Mouse (Mus musculus) embryonic facial prominence, embryonic 10.5 days (tissue): Measurements from ENCODE around the gene Mtus2. TPM values are rescaled to one million over a fixed set of nuclear protein-coding genes. Genes with fewer than 3 reads are reported as not detected.

Source experiments
- DNase-seq: peaks from one replicate; pipeline ENCODE4 v3.0.0-alpha.2; 2017; ENCODE audit warnings: low spot score
- H3K27ac ChIP-seq: fragments of 300-500 bp; sonication (generic); replicated peaks from 2 replicates; pipeline ENCODE4 v1.5.1; 2016; ENCODE audit warnings: mild to moderate bottlenecking
- H3K27me3 ChIP-seq: fragments of 300-500 bp; sonication (generic); replicated peaks from 2 replicates; pipeline ENCODE4 v1.6.1; 2016; ENCODE audit warnings: low read depth, mild to moderate bottlenecking; ENCODE audit not compliant: poor library complexity, severe bottlenecking
- H3K36me3 ChIP-seq: fragments of 300-500 bp; sonication (generic); replicated peaks from 2 replicates; pipeline ENCODE4 v1.6.1; 2016; ENCODE audit warnings: mild to moderate bottlenecking, moderate library complexity
- H3K4me1 ChIP-seq: fragments of 300-500 bp; sonication (generic); 2 replicates; pipeline ENCODE4 v1.6.1; 2016
- H3K4me3 ChIP-seq: fragments of 300-500 bp; sonication (generic); 2 replicates; pipeline ENCODE4 v1.5.1; 2016; ENCODE audit warnings: mild to moderate bottlenecking, moderate library complexity
- H3K9me3 ChIP-seq: fragments of 300-500 bp; sonication (generic); 2 replicates; pipeline ENCODE4 v1.6.1; 2016; ENCODE audit warnings: mild to moderate bottlenecking
- WGBS: fragments of 180-500 bp; shearing (Covaris S2); methylation state at CpG from one replicate; pipeline ENCODE4 v1.1.7; 2016; 5-methylcytosine and 5-hydroxymethylcytosine counted together
- polyA plus RNA-seq: library from polyadenylated mRNA; unstranded; fragments of >200 nt; fragmentation: Nextera tagmentation; extraction: Ambion mirVana; gene quantifications from 2 replicates; pipeline ENCODE4 v1.2.1, GENCODE M21; 2016

Gene Mtus2
- polyA plus RNA-seq, 1 experiment from 2014 or later: 5.7 TPM

GRCm38 (mm10) chr5:148059339-148059738, 102.2 kb downstream of the Mtus2 start:
- Histone ChIP-seq H3K27ac (no peak overlapping the region), H3K9me3 (0 out of 2 replicates have a peak, but pooled peaks cover 6% of the 10 kb centered on the region), H3K4me3 (no peak overlapping the region), H3K27me3 (no peaks in the 10 kb centered on the region), H3K4me1 (no peaks in the 10 kb centered on the region), H3K36me3 (no peaks in the 10 kb centered on the region)
- DNase-seq: no peak
- 71% methylated on average over 3 of the region's 3 CpGs for WGBS

DNA sequence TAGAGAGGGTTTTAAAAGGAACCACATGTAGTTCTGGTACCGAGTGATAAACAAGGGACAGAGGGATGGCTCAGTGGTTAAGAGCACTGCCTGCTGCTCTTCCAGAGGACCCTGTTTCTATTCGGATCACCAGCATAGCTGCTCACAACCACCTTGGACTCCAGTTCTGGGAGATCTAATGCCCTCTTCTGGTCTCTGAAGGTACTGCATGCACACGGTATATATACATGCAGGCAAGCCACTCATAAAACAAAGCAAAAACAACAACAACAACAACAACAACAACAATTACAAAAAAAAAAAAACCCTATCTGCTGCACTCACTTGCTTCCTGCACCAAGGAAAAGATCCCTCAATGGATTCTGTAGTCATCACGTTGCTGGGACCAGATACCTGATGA, 104.7 kb downstream of the Mtus2 start:
- DNase-seq: no peak
- no peak overlapping the region for H3K27ac ChIP-seq
- no peaks in the 10 kb centered on the region for H3K27me3 ChIP-seq
- H3K4me3 ChIP-seq: no peak overlapping the region
- no peaks in the 10 kb centered on the region for H3K36me3 ChIP-seq
- 84% methylated on average over 4 of the region's 4 CpGs for WGBS
- H3K4me1 ChIP-seq: no peaks in the 10 kb centered on the region
- H3K9me3 ChIP-seq: 0 out of 2 replicates have a peak, but pooled peaks cover 2% of the 10 kb centered on the region

DNA sequence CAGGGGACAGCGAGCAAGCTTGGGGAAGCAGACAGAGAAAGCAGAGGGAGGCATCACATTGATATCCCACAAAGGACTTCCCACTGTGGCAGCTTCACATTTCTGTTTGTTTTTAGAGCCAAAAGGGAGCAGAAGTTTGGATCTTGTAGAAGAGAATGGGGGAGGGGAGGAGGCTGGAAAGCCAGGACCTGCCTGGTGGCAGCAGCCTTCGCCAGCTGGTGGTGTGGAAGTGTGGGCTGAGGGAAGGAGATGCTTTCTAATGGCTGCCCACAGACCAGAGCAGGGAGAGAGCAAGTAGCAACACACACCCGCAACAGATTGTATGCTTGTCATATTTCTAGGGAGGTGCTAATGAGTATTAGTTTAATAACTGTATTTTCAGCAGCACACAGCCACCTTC, 106.6 kb downstream of the Mtus2 start:
- Histone ChIP-seq H3K9me3 (0 out of 2 replicates have a peak, but pooled peaks cover 2% of the 10 kb centered on the region), H3K27ac (no peak overlapping the region), H3K36me3 (no peaks in the 10 kb centered on the region), H3K4me3 (no peak overlapping the region), H3K27me3 (no peaks in the 10 kb centered on the region), H3K4me1 (no peaks in the 10 kb centered on the region)
- DNase-seq: no peak
- 78% methylated on average over 3 of the region's 3 CpGs for WGBS

GRCm38 (mm10) chr5:148065251-148065650, 108.1 kb downstream of the Mtus2 start:
- Histone ChIP-seq H3K27me3 (no peaks in the 10 kb centered on the region), H3K36me3 (no peaks in the 10 kb centered on the region), H3K9me3 (no peaks in the 10 kb centered on the region), H3K27ac (no peak overlapping the region), H3K4me3 (no peak overlapping the region), H3K4me1 (no peaks in the 10 kb centered on the region)
- WGBS: 79% methylated on average over 5 of the region's 5 CpGs
- no peak for DNase-seq

- 12% methylated on average over 4 of the region's 4 CpGs for WGBS
- DNase-seq: peak; percentile 62
Observed at GRCm38 (mm10) chr5:148069909-148070308, 112.8 kb downstream of the Mtus2 start.

GRCm38 (mm10) chr5:148071800-148072199, 114.7 kb downstream of the Mtus2 start:
- no peaks in the 10 kb centered on the region for H3K4me1 ChIP-seq
- H3K36me3 ChIP-seq: no peaks in the 10 kb centered on the region
- no peaks in the 10 kb centered on the region for H3K27me3 ChIP-seq
- no peak overlapping the region for H3K4me3 ChIP-seq
- H3K9me3 ChIP-seq: peaks cover 3% of the 10 kb centered on the region; the same call in 1 of the 2 replicates
- DNase-seq: peak; percentile 76
- 7% methylated on average over 9 of the region's 9 CpGs for WGBS
- H3K27ac ChIP-seq: no peak overlapping the region

More at GRCm38 (mm10) chr5:148069909-148070308, 112.8 kb downstream of the Mtus2 start:
- Histone ChIP-seq H3K9me3 (peaks cover 3% of the 10 kb centered on the region; the same call in 1 of the 2 replicates), H3K4me1 (no peaks in the 10 kb centered on the region), H3K36me3 (no peaks in the 10 kb centered on the region), H3K27me3 (no peaks in the 10 kb centered on the region), H3K4me3 (no peak overlapping the region), H3K27ac (no peak overlapping the region)

- 90% methylated on average over 5 of the region's 5 CpGs for WGBS
- Histone ChIP-seq H3K36me3 (no peaks in the 10 kb centered on the region), H3K4me3 (no peak overlapping the region), H3K9me3 (peaks cover 3% of the 10 kb centered on the region; the same call in 1 of the 2 replicates), H3K27ac (no peak overlapping the region), H3K27me3 (no peaks in the 10 kb centered on the region), H3K4me1 (no peaks in the 10 kb centered on the region)
- no peak for DNase-seq
Observed at GRCm38 (mm10) chr5:148073461-148073860, 116.3 kb downstream of the Mtus2 start.

DNA sequence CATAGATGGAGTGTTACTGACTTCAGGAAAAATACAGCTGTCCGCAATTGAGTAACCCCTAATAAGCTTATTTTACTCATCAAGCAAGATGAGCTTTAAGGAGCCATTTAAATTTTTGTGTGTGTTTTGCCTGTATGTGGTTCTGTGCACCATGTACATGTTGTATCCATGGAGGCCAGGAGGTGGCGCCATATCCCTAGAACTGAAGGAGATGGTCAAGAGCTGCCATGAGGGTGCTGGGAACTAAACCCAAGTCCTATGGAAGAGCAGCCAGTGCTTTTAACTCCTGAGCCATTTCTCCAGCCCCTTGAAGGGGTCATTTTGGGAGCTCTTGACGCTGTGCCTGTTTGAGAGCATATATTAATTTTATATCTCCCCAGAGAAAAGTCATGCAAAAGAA, 122.6 kb downstream of the Mtus2 start:
- Histone ChIP-seq H3K4me1 (no peaks in the 10 kb centered on the region), H3K27ac (no peak overlapping the region), H3K4me3 (no peak overlapping the region), H3K27me3 (no peaks in the 10 kb centered on the region), H3K36me3 (no peaks in the 10 kb centered on the region), H3K9me3 (peaks cover 19% of the 10 kb centered on the region)
- 81% methylated on average over 3 of the region's 3 CpGs for WGBS
- no peak for DNase-seq

DNA sequence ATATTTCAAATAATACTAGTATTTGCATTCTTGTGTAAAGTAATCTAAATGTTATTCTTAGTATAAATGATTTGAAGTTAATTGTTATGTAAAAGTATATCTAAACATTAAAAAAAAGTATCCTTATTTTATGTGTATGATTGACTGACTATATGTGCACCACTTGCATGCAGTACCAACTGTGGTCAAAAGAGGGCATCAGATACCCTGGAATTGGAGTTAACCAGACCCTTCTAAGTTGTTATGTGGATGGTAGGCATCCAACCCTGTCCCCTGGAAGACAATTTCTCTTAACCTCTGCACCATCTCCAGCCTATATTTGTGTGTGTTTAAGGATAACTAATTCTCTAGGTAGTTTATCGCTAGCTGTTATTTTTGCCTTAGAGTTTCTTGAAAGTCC, 126.4 kb downstream of the Mtus2 start:
- Histone ChIP-seq H3K4me1 (no peaks in the 10 kb centered on the region), H3K4me3 (no peak overlapping the region), H3K36me3 (no peaks in the 10 kb centered on the region), H3K9me3 (peaks cover 18% of the 10 kb centered on the region), H3K27me3 (no peaks in the 10 kb centered on the region), H3K27ac (no peak overlapping the region)
- 95% methylated on average over 1 of the region's 1 CpGs for WGBS
- no peak for DNase-seq

DNA sequence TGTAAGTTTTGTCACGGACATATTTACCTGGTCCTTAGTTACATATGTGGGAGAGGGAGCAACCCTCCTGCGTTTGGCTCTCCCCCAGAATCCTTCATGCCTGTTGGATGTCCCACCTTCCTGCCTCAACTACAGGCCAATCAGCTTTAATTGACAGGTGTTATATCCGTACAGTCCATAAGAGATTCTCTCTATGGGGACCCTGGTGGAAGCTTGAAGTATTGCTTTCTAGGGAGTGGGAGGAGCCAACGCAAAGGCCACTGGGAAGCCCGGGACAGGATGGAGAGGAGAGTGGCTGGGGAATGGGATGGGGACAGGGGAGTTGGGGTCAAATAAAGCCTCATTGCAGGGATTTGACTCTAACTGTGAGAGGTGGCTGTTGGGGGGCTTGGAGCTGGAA, 127.6 kb downstream of the Mtus2 start:
- no peak for DNase-seq
- Histone ChIP-seq H3K4me1 (no peaks in the 10 kb centered on the region), H3K27me3 (no peaks in the 10 kb centered on the region), H3K27ac (no peak overlapping the region), H3K36me3 (no peaks in the 10 kb centered on the region), H3K4me3 (no peak overlapping the region), H3K9me3 (peaks cover 19% of the 10 kb centered on the region)
- 88% methylated on average over 5 of the region's 5 CpGs for WGBS

- Histone ChIP-seq H3K4me1 (no peaks in the 10 kb centered on the region), H3K4me3 (no peak overlapping the region), H3K27me3 (no peaks in the 10 kb centered on the region), H3K27ac (no peak overlapping the region), H3K36me3 (no peaks in the 10 kb centered on the region), H3K9me3 (peaks cover 11% of the 10 kb centered on the region)
- no peak for DNase-seq
- WGBS: 68% methylated on average over 3 of the region's 3 CpGs
Observed at GRCm38 (mm10) chr5:148087796-148088195, 130.7 kb downstream of the Mtus2 start.

DNA sequence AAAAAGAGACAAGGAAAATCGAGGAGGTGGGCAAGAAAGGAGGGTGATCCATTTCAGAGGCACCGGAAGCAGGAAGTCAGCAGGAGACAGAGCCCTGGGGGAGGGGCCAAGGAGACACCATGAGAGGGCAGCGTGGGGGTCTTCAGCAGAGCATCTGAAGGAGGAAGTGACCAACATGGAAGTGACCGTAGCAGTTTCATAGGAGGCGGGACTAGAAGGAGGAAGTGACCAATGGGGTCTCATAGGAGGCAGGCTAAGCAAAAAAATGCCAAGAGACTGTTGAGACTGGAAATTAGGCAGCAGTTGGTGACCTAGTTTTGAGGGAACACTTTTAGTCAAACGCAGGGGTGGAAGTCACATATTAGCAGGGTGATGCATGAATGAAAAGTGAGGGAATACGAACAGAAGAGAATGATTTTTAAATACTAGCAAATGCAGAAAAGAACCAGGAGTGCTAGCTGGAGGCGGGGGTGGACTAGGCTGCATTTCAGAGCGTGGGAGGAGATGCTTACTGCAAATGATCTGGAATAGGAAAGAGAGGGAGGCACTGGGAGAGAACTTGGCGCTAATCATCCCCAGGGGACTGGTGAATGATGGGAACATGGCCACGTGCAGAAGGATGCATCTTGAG, 133.2 kb downstream of the Mtus2 start:
- no peaks in the 10 kb centered on the region for H3K4me1 ChIP-seq
- no peak overlapping the region for H3K27ac ChIP-seq
- H3K9me3 ChIP-seq: peaks cover 6% of the 10 kb centered on the region
- DNase-seq: no peak
- H3K27me3 ChIP-seq: no peaks in the 10 kb centered on the region
- no peaks in the 10 kb centered on the region for H3K36me3 ChIP-seq
- no peak overlapping the region for H3K4me3 ChIP-seq
- WGBS: 85% methylated on average over 11 of the region's 11 CpGs

DNA sequence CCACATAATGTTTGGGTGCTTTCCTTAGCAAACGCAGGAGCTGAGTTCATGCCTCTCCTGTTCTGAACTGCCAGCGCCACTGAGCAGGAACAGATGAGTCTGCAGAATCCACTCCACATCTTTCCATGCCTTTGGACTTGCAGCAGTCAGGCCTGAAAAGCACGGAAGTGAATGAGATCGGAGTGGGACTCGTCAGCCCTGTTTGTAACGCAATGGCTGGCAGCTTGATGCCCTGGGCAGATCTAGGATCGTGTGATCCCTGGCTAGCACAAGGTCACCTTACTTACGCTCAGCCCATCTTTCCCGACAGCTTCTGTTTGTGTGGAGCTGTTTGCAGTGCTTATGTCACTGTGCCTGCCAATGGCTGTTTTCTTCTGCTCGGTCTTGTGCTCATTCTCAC, 137.5 kb downstream of the Mtus2 start:
- Histone ChIP-seq H3K4me1 (no peaks in the 10 kb centered on the region), H3K36me3 (no peaks in the 10 kb centered on the region), H3K9me3 (no peaks in the 10 kb centered on the region), H3K4me3 (no peak overlapping the region), H3K27me3 (no peaks in the 10 kb centered on the region), H3K27ac (no peak overlapping the region)
- no peak for DNase-seq
- WGBS: 58% methylated on average over 10 of the region's 10 CpGs
